Mouse (Mus musculus): ENCODE results near the gene Rpl11.
"Not testable (repeated sequence)": the region's sequence is repeated elsewhere in the genome, so short reads cannot be mapped to it uniquely, and the experiment has no call there.

The Rpl11 gene

GRCm38 (mm10) chr4:135980223-135980622 is 73.0 kb downstream of the Rpl11 start:
- DNase-seq (ENCODE audit: low read depth), result not testable (repeated sequence)

Data from naive thymus-derived CD4-positive, alpha-beta T cell, adult 2 months (primary cell).